Mouse (Mus musculus): Measurements from ENCODE around the gene Creb5. TPM values are rescaled to one million over a fixed set of nuclear protein-coding genes. Genes with fewer than 3 reads are reported as not detected.

Gene Creb5
- polyA plus RNA-seq, 1 experiment = 4.5 TPM

- Histone ChIP-seq H3K27ac (ENCODE audit: insufficient read depth, low read length) (no peak overlapping the region), H3K4me3 (ENCODE audit: insufficient read depth, low read length) (no peak overlapping the region), H3K4me1 (ENCODE audit: control insufficient read depth, insufficient read depth, low read length) (no peaks in the 10 kb centered on the region)
- TF ChIP-seq CTCF (IDR thresholded peaks at IDR 0.05; ENCODE audit: borderline replicate concordance, insufficient read depth, low read length) (no peak), POLR2A (IDR thresholded peaks at IDR 0.05; ENCODE audit: low read depth, low read length) (no peak)
Measured at GRCm38 (mm10) chr6:53735696-53736095, 448.6 kb downstream of the Creb5 start.

- TF ChIP-seq CTCF (IDR thresholded peaks at IDR 0.05; ENCODE audit: borderline replicate concordance, insufficient read depth, low read length) (no peak), POLR2A (IDR thresholded peaks at IDR 0.05; ENCODE audit: low read depth, low read length) (no peak)
- no peaks in the 10 kb centered on the region for H3K4me1 ChIP-seq (ENCODE audit: control insufficient read depth, insufficient read depth, low read length)
Measured at GRCm38 (mm10) chr6:53738206-53738605, 451.1 kb downstream of the Creb5 start.

GRCm38 (mm10) chr6:53741222-53741621, 454.2 kb downstream of the Creb5 start:
- Histone ChIP-seq H3K27ac (ENCODE audit: insufficient read depth, low read length) (no peak overlapping the region), H3K4me1 (ENCODE audit: control insufficient read depth, insufficient read depth, low read length) (no peaks in the 10 kb centered on the region), H3K4me3 (ENCODE audit: insufficient read depth, low read length) (no peak overlapping the region)
- no peak for TF ChIP-seq CTCF (IDR thresholded peaks at IDR 0.05; ENCODE audit: borderline replicate concordance, insufficient read depth, low read length)
- TF ChIP-seq POLR2A (IDR thresholded peaks at IDR 0.05; ENCODE audit: low read depth, low read length) = no peak

More at GRCm38 (mm10) chr6:53738206-53738605, 451.1 kb downstream of the Creb5 start:
- Histone ChIP-seq H3K4me3 (ENCODE audit: insufficient read depth, low read length) (no peak overlapping the region), H3K27ac (ENCODE audit: insufficient read depth, low read length) (no peak overlapping the region)

Other genes with a start within 250 kb of the Creb5 start
- gene Jazf1, start 218.6 kb upstream of the Creb5 start, polyA plus RNA-seq (2011; ENCODE audit: insufficient read length, low read depth, missing spikeins) = 3.2 and 8.8 TPM in 2 replicates